Mouse (Mus musculus) gastrocnemius, adult 8-10 months (tissue): ENCODE results near the gene Fam24a. TPM values are rescaled to one million over a fixed set of nuclear protein-coding genes. Genes with fewer than 3 reads are reported as not detected.
A peak's percentile ranks its signal among the peaks of the same experiment; 100 is the strongest.

Experiments
- DNase-seq, 2 experiments: peaks; one replicate each; pipeline ENCODE4 v3.0.0; 2022; ENCODE audit warnings: low spot score in 2 of 2
- total RNA-seq, 4 experiments: library from RNA; stranded (reverse); gene quantifications; 2 replicates each; pipeline ENCODE4 v1.2.4; 2022

Gene Fam24a
- total RNA-seq = not detected

DNA sequence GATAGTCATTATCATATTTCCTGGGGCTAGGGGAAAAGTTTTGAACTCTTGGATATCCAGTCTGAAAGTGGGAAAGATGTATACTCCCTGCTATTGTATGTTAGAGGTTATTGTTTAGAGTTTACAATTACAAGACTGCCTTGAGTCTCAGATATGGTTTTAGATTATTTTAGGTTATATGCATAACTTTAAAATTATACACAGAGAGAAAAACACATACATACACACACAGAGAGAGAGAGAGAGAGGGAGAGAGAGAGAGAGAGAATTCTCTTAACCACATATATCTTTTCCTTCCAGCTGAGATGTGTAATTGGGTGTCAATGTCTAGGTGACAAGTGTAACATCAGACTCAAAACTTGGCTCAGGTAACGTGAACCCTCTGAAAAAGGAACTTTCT lies at the start of gene Fam24a:
Fam24a (plus strand) TSS at position 301 of the 400 bp plus-strand sequence.
- no peak for DNase-seq

DNA sequence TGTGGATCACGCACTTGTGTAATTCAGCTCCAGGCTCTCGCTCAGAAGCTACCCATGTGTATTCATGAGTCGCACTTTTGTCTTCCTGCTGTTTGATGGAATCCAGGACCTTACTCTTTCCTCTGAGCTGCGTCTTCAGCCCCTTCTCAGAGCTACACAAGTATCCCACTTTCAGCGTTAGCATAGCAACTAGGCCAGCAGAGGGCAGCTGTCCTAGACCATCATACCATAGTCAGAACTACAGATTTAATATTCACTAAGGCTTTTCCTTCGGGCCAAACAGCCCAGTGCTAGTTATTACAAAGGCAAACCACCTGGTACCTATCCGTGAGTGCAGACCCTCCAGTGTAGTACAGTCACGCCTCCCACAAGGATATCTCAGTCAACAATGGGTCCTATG lies 36.5 kb upstream of the Fam24a start:
- no peak for DNase-seq

DNA sequence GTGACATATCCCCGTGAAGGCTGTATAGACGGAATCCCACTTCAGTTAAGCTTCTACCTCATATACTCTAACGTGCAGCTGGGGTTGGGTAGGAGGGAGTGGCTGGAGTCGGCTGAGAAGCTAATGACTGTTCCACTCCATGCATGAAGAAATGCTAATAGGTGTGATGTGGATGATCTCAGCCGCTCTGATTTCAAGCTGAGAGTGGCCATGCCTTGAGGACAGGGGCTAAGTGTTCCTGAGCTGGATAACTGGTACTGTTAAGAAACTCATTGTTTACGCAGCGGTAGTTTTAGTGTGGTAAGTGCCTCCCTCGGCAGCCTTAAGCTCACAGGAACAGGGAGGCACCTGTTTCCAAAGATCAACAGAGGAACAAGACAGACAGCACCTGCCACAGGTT lies 30.3 kb upstream of the Fam24a start:
- no peak for DNase-seq

DNA sequence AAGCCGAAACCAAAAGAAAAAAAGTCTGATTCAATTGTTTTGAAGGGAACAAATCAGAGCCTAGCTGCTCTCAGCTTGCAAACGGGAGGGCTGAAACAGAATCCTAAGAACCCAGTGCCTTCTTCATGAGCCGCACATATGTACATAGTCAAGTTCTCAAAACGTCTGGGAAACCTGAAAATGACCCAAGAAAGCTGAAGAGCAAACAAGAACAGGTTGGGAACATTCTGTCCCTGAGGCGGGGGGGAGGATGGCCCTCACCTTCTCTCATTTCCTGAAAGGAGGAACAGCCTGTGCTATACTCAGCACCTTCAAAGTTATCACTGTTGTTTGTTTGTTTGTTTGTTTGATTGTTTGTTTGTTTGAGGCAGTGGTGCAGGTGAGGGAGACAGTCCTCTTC lies 26.9 kb upstream of the Fam24a start:
- DNase-seq = no peak

DNA sequence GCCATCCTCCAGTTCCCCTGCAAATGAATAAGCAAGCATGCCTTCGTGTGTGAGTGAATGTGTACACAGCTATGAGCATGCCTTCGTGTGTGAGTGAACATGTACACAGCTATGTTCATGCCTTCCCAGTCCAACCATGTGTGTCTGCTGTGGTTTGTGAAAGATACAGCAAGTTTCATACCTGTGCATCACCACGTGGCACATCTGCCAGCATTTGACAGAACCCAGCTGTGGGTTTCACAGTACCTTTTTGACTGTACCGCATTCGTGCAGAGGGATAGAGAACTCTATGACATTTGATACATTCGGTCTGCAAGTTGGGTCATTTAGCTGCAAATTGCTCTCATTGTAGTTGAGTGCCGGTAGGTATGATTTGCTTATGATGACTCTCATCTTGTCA lies 19.2 kb upstream of the Fam24a start:
- DNase-seq = no peak

DNA sequence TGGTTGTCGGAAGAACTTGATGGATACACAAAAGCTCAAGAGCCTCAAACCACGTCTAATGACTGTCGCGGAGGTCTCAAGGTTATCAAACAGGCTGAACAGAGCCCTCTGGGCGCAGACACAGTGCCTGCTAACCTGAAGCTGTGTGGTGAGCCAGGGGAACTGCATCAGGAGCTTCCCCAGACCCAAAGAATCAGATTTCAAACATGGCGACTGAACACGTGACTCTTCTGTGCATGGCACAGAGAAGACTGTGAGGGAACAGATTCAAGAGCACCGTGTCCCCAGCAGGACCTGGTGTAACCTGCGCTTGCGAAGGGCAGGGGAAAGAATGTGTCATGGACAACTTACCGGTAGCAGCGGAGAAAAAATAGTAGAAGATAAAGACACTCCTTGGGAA lies 16.1 kb upstream of the Fam24a start:
- DNase-seq = no peak

DNA sequence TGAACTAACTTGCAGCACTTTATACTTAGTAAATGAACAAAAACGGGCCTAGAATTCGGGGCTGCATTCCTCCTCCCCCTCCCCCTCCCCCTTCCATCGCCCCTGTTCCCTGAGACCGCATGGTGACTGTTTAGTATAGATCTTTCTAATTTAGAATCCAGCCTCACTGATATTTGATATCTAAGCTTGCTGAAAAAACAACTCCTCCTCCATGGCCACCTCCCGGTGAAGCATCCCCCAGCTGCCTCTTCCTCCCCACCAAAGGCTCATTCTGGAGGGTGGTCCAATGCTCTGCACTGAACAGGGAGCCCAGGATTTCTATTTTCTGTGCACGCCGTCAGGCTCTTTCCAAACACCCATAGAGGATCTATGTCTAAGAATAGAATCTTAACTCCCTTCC lies 15.3 kb upstream of the Fam24a start:
- DNase-seq = no peak

DNA sequence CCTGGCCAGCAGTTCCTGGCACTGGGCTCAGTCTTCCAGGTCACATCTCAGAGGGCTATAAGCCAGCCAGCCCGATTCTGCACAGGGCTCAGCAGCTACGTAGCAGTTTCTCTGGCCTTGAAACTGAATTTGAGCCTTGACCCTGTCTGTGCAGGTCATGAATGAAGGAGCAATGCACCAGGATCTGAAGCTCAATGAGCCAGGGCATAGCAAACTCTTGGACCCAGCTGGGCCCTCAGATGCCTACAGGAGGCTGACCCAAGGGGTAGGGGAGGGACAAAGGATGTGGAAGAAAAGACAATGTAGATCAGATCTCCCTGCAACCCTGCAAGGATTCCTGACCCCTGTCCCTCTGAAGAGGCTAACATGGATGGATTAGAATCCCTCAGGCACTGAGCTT lies 11.5 kb upstream of the Fam24a start, which contains the start of gene Cuzd1:
Cuzd1 (minus strand) TSS at position 101 of the 400 bp plus-strand sequence.
- no peak for DNase-seq

DNA sequence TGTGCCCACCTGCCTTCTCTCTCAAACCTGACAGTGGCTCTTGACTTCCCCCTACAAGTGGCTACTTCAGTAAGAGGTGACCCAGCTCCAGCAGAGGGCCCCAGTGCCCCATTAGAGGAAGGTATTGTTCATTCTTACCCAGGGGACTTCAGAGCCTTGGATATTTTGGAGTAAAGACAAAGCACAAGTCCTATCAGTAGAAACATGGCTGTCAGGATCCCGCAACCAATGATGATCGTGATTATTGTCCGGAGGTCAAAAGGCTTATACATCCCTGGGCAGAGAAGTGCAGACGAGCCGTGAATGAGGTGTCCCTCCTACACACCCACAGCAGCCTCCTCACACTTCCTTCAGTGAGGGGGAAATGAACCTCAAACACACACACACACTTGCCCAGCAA lies 6.6 kb upstream of the Fam24a start:
- DNase-seq = no peak

DNA sequence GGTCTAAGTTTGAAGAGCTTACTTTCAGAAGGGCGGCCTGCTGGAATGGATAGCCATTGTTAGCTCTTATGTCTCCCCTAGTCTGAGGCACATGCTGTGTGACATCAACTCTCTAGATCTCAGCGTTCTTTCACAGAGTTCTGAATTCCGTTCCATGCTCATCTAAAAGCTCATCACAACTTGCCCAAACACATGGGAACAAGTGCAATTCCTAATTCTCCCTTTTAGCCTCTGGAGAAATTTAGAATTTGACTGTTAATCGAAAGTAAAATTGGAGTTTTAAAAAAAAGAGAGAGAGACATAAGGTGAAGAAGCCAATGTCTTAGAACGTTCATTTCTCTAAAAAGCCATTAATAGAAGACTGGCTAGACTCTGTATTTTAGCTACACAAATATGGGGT lies 4.2 kb upstream of the Fam24a start, which contains the start of gene Fam24b:
Fam24b (minus strand) TSS at position 101 of the 400 bp plus-strand sequence.
- no peak for DNase-seq

DNA sequence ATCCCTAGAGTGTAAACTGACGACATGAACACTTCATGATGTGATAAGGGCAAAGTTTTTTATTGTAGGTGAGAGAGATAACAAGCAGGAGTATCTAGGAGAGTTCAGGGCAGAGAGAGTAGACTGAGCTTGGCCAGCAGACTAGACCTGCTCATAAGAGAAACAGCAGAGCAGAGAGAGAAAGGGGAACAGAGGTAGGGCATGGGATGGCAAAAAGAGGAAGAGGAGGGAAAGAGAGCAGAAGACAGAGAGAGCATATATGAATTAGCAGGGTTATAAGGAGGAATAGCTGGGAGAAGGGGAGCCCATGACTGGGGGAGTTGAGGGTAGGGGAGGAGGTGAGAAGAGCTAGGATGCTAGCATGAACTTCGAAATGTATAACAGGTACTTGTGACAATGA lies 2.0 kb upstream of the Fam24a start:
- no peak for DNase-seq

DNA sequence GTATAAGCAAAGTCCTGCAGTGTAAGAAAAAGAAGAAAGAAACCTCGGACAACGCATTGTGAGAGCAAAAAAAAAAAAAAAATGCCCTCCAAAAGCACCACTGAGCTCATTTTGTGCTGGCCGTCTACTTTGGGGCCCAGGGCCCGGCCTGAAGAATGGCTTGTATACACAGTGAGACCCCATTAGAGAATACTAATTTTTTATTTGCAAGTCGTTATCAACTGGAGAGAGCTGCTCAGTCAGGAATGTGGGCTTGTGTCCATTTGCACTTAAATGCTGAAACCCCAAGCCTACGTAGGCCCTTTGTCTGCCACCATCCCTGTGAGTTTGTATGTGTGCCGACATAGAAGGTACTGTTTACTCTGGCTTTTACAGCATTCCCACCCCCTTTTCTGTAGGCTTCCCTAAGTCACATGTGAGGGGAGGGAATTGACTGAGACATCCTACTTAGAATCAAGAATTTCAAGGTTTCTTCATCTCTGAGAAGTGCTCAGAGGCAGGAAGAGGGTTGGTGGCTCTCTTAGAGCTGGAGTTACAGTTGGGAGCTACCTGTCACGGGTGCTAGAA lies 3.9 kb downstream of the Fam24a start:
- no peak for DNase-seq

DNA sequence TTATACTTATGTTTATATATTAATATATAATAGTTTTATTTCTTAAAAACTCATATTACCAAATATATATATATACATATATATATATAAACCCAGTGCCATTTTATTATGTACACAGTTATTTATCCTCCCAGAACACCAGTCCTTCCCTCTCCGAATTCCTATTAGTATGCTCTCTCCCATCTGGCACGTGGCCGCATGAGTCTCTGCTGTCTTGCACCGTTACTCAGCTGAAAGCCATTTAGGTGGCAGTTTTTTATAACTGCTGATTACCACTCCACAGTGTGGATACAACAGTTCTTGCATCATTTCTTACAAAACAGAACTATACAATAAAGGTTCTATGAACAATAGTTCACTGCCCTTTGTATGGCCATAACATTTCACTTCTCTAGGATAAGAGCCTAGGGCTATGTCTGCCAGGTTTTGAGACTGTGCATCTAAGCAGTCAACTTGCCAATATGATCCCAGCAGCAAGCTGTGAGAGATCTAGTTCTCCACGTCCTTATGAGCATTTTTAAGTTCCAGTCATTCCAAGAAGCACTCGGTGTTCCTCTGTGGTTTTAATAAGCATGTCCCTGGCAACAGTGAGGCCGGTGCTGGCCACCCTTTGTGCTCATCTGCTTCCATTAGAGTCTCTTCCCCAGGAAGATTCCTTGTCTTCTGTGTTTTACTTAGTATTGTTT lies 12.3 kb downstream of the Fam24a start:
- no peak for DNase-seq

DNA sequence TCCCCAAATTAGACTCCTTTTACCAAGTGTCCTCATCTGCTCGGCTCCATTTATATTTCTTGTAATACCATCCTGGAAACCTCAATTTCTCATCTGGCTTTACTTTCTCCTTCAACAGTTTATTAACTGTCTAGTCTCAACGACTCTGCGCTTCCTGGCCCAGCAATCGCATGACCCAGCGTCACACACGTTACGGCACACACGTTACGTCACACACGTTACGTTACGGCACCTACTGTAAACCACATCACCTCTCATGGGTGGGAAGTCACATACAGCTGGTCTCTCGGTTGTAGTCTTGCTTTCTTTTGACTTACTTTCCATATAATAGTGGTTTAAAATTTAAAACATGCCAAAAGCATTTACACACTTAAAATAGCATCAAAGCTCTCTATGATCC lies 22.4 kb downstream of the Fam24a start:
- no peak for DNase-seq

DNA sequence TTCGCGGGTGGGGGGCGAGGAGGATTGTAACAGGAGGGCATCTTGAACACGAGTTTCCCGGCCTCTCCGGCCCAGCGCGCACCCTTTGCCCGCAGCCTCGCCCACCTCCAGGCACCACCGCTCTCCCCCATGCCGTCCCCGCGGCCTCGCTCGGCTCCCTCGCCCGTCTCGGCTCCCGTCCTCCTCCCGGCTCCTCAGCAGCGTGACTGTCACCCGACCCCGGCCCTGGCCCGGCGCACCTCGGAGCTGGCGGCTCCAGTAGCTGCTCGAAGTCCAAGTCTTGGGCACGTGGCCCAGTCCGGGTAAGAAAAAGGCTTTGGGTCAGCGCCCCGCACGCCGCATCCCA lies 28.6 kb downstream of the Fam24a start:
- DNase-seq = no peak

DNA sequence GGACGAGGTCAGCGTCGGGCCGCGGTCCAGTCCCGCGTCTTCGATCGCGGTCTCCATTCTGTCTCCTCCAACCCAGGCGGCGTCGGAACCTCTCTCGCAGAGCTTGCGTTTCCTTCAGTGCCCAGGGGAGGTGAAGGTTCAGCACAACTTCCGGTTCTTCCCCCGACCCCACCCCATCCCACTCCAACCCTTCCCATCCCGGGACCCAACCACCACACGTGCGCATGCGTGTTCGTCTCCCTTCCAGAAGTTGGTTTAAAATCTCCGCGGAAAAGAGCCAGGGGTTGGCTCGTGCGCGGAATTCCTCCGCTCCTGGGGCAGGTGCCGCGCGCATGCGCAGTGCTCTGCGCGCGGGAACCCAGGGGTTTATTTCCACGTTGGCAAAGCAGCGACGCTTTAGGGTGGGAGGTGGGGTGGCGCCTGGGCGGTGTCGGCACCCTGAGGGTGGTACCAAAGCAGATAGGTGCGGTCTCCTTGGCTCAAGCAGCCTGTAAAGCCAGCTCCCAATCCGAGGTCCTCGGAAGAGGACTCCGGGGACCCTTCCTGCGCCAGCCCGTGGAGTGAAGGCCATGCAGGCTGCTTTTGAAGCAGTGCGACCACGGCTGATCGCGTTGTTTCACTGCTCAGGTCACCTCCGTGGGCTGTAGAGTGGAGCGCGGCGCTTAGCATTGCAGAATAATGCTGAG lies 29.1 kb downstream of the Fam24a start, which contains the start of gene 2310057M21Rik:
2310057M21Rik (minus strand) TSS at position 145 of the 686 bp plus-strand sequence.
- DNase-seq = peak; percentile 87 to 93

DNA sequence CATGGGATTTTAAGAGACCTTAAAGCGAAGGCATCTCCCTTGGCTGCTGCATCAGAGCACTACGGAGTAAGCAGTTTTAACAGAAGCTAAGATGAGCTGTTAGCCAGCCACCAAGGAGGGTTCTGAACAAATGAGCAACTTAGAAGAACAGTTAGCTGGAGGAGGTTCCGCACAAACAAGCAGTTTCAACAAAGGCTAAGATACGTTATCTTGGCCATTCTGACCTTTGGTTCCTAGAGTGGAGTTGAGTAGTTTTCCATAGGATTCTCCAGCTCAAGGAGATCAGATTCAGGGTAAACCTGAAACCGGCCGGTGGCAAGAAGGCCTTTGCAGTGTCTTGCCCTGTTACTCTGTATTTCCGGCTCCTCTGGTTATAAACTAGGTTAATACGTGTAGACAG lies 30.5 kb downstream of the Fam24a start:
- DNase-seq = no peak

DNA sequence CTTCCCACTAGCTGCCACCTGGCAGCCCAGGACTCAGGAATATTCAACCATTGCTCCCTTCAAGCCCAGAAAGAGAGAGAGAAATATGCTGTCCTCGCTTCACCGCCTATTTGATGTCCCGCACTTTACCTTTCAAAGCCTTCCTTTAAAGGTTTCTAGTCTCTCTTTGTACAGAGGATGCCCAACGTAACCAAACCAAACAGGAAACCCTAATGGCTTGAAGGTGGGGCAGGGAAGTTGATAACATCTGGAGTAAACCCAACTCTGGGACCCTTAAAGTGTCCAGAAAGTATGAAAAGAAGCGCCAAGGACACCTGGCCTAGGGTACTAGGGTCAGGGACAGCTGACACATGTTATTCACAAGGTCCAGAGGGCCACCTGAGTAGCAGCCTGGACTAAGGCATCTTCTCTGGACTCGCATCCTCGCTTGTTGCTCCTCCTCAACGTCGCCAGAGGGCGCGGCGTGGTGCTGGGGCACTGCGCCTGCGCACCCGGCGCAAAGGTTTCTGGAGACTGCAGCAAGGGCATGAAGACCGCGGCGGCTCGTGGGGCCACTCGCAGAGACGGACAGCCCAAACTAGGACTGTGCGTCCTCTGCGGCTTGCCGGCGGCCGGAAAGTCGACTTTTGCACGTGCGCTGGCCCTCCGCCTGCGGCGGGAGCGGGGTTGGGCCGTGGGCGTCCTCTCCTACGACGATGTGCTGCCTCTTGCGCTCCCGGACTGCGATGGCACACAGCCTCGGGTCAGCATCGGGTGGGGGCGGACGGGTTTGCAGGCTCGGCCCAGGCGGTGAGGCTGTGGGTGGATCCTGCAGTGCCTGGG lies 37.2 kb downstream of the Fam24a start, which contains the start of gene Pstk:
Pstk (plus strand) TSS at position 494 of the 822 bp plus-strand sequence.
- peak; percentile 83 to 88 for DNase-seq

DNA sequence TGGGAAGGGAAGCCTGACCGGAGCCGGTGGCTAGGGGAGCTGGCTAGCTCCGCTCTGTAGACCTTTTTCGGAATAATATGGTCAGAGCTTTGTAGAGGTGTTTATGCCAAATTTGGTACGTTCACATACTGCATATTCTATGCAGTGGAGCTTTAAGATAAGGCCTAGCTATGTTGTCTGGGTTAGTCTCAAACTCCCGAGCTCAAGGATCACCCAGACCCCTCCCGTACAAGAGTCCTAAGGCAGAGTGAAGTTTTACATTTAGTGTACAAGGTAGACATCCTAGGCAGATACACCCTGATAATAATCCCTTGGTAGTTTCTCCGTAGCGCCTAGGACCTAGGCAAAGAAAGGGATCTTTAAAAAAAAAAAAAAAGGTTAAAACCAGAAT lies 37.8 kb downstream of the Fam24a start:
- DNase-seq = no peak

DNA sequence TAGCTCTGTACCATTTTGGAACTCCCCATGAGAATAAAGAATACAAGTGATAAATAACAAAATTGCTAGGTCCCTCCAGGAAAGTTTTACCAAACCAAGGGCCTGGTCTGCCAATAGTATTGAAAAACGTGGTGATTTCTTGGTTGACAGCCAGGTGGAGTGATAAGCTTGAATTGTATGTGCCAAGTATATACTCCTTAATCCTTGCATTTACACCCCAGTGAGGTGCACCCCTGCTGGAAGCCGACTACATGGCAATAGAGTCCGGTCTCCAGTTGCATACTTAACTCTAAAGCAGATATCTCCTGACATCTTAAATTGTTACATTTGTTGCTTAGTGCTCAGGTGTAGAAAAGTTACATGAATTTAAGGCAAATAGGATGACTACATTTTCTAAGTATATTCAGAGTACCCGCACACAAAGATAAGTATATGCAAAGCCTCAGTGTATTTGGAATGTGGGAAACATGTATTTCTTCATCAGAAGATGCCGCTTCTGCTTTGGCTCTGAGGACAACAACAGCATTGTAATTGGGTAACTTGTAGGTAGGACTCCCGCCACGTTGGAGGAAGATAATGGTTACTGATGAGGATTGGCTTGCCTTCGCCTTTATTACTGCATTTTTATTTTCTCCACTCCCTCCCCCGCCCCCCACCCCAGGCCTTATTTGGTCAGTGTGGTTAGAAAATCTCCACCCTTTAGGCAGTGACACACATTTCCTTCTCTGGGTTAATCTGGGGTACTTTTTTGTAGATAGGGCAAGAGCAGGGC lies 38.4 kb downstream of the Fam24a start:
- no peak for DNase-seq
